Mouse (Mus musculus): ENCODE measurements around the gene Insr.

DNA sequence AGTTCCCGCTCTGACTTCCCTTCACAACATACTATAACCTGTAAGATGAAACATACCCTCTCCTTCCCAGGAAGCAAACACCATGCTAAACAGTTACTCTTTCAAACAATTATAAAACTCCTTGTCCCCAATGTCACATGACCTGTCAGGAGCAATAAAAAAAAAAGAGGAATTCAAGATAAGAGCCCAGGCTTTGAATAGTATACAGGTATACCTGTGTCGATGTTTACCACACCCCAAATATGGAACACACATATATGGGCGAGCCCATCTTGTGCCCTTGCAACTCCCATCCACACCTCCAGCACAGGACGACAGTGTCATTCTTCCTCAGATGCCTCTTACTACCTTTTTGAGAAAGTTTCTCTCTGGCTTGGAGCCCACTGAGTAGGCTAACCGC is 18.3 kb downstream of the Insr start:
- TF ChIP-seq CTCF (IDR thresholded peaks at IDR 0.05; ENCODE audit: low read depth) (no peak), EP300 (optimal IDR thresholded peaks at IDR 0.05) (no peak)
